Mouse (Mus musculus) G1E (cell line): Measurements from ENCODE around the gene Rnasel. TPM values are rescaled to one million over a fixed set of nuclear protein-coding genes. Genes with fewer than 3 reads are reported as not detected.
A peak's percentile ranks its signal among the peaks of the same experiment; 100 is the strongest.

ENCODE experiments used
- ATAC-seq: 2 replicates; pipeline ENCODE4 v1.8.0; 2016; ENCODE audit warnings: mild to moderate bottlenecking; ENCODE audit not compliant: insufficient number of reproducible peaks, poor library complexity, low FRiP score, severe bottlenecking; ENCODE audit errors: extremely low read depth
- DNase-seq: peaks from one replicate; pipeline ENCODE4 v3.0.0; 2012; ENCODE audit warnings: low spot score
- H3K27me3 ChIP-seq: 2 replicates; pipeline ENCODE4 v1.6.1; 2012; ENCODE audit warnings: mild to moderate bottlenecking, low read length, inconsistent platforms; ENCODE audit not compliant: insufficient read depth
- H3K36me3 ChIP-seq: replicated peaks from 2 replicates; pipeline ENCODE3; 2012; ENCODE audit warnings: mild to moderate bottlenecking, inconsistent platforms
- H3K4me1 ChIP-seq: 2 replicates; pipeline ENCODE4 v1.6.1; 2012; ENCODE audit warnings: low read depth, low read length, inconsistent platforms, mixed read lengths; ENCODE audit not compliant: insufficient read depth
- H3K4me3 ChIP-seq: 2 replicates; pipeline ENCODE4 v1.5.1; 2012; ENCODE audit warnings: low read depth, mild to moderate bottlenecking, inconsistent platforms, low read length, moderate library complexity, mixed read lengths
- H3K9me3 ChIP-seq: replicated peaks from 2 replicates; pipeline ENCODE4 v1.6.1; 2012; ENCODE audit warnings: inconsistent platforms
- CTCF ChIP-seq: IDR thresholded peaks from 2 replicates; pipeline ENCODE4 v1.5.1; 2012; ENCODE audit warnings: low read depth, low read length, inconsistent platforms, mixed read lengths
- GATA1 ChIP-seq: IDR thresholded peaks from 2 replicates; pipeline ENCODE4 v1.6.1; 2012; ENCODE audit warnings: borderline replicate concordance, low read length, inconsistent platforms, mixed read lengths
- GATA2 ChIP-seq: IDR thresholded peaks from 2 replicates; pipeline ENCODE4 v1.6.1; 2012; ENCODE audit warnings: low read depth, low read length, inconsistent platforms, borderline replicate concordance
- POLR2AphosphoS5 ChIP-seq: IDR thresholded peaks from 2 replicates; pipeline ENCODE4 v1.6.1; 2012; ENCODE audit warnings: low read depth, low read length, inconsistent platforms; ENCODE audit not compliant: insufficient replicate concordance
- TAL1 ChIP-seq: conservative IDR thresholded peaks from 2 replicates; pipeline ENCODE4 v1.6.1; 2012; ENCODE audit warnings: low read depth, low read length, inconsistent platforms, mixed read lengths
- polyA plus RNA-seq: library from polyadenylated mRNA; stranded (reverse); fragments of >175 nt; gene quantifications from 2 replicates; pipeline ENCODE4 v1.2.3, GENCODE M21; 2012
- total RNA-seq, 2 experiments: library from RNA; stranded (forward) in 1 of 2; stranded (reverse) in 1 of 2; fragments of 200-1000 nt in 1 of 2; fragments of >200 nt in 1 of 2; fragmentation: Nextera tagmentation in 1 of 2; gene quantifications; 2 replicates each; pipeline ENCODE4 v1.2.3; 2014 to 2017

Gene Rnasel
- 99.4 and 144 TPM in 2 replicates for total RNA-seq (2014; fragmentation: Nextera tagmentation)
- total RNA-seq (2017): 113 and 118 TPM in 2 replicates
- polyA plus RNA-seq: 4.6 and 4.8 TPM in 2 replicates

- Histone ChIP-seq H3K4me3 (peak within 1 kb of the TSS; percentile 61), H3K4me1 (peaks cover 58% of the 10 kb centered on the region), H3K36me3 (peaks cover 9% of the 10 kb centered on the region), H3K27me3 (0 out of 2 replicates have a peak, but pooled peaks cover 4% of the 10 kb centered on the region), H3K9me3 (no peaks in the 10 kb centered on the region)
- DNase-seq: peak; percentile 42
- peak; percentile 69 for TF ChIP-seq CTCF
- TF ChIP-seq GATA2: no peak
- ATAC-seq: peak; percentile 41
Measured at GRCm38 (mm10) chr1:153749211-153749801, at the start of gene Rnasel. Rnasel (plus strand) TSS chr1:153749426.

GRCm38 (mm10) chr1:153700448-153701063 lies 48.7 kb upstream of the Rnasel start:
- ATAC-seq (no peak), DNase-seq (no peak)
- Histone ChIP-seq H3K9me3 (no peaks in the 10 kb centered on the region), H3K4me1 (no peaks in the 10 kb centered on the region), H3K27me3 (no peaks in the 10 kb centered on the region; the same call in 1 of the 2 replicates), H3K36me3 (no peaks in the 10 kb centered on the region), H3K4me3 (no peak overlapping the region)
- TF ChIP-seq POLR2AphosphoS5 (no peak), GATA2 (no peak), CTCF (no peak), GATA1 (no peak), TAL1 (no peak)

- no peaks in the 10 kb centered on the region; the same call in 1 of the 2 replicates for H3K27me3 ChIP-seq
- ATAC-seq (0 out of 2 replicates have a peak, but pooled peaks have one; percentile 4), DNase-seq (no peak)
- no peaks in the 10 kb centered on the region for H3K9me3 ChIP-seq
- no peak overlapping the region for H3K4me3 ChIP-seq
- H3K4me1 ChIP-seq: no peaks in the 10 kb centered on the region
- no peaks in the 10 kb centered on the region for H3K36me3 ChIP-seq
- no peak for TF ChIP-seq POLR2AphosphoS5
- TF ChIP-seq CTCF: no peak
- TF ChIP-seq GATA1: no peak
- no peak for TF ChIP-seq GATA2
- TF ChIP-seq TAL1: no peak
Measured at GRCm38 (mm10) chr1:153701461-153701860, 47.8 kb upstream of the Rnasel start.

DNA sequence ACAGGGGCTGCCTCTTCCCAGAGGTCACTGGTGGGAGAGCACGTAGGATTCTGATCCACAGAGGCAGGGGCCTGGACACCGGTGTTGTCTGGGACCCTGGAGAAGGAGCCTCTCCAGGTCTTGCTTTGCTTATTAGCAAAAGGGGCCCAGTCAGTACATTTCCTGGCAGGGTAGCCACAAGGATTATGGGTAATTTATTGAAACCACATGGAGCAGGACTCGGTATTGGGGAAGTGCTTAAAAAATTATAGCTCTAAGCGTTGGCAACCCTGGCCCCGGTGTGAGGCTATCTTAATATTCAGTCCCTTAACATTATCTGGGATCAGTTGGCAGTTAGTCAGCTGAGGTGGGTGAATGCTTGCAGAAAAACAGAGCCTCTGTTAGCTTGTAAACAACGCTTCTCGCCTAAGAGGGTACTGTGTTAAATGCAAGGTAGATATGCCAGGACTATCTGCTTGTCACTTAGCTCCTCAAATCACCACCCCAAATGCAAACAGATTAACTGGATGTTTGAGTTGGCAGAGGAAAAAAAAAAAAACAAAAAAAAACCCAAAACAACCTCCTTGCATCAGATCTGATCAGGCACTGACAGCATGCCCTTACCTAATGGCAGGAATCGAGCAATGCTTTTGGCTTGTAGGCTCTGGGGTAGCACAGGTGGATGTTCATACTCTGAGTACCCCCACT lies 46.9 kb upstream of the Rnasel start:
- Histone ChIP-seq H3K27me3 (no peaks in the 10 kb centered on the region; the same call in 1 of the 2 replicates), H3K36me3 (no peaks in the 10 kb centered on the region), H3K4me1 (no peaks in the 10 kb centered on the region), H3K9me3 (no peaks in the 10 kb centered on the region), H3K4me3 (no peak overlapping the region)
- no peak for ATAC-seq
- no peak for DNase-seq
- TF ChIP-seq CTCF (no peak), TAL1 (no peak), GATA1 (no peak), GATA2 (no peak), POLR2AphosphoS5 (no peak)

DNA sequence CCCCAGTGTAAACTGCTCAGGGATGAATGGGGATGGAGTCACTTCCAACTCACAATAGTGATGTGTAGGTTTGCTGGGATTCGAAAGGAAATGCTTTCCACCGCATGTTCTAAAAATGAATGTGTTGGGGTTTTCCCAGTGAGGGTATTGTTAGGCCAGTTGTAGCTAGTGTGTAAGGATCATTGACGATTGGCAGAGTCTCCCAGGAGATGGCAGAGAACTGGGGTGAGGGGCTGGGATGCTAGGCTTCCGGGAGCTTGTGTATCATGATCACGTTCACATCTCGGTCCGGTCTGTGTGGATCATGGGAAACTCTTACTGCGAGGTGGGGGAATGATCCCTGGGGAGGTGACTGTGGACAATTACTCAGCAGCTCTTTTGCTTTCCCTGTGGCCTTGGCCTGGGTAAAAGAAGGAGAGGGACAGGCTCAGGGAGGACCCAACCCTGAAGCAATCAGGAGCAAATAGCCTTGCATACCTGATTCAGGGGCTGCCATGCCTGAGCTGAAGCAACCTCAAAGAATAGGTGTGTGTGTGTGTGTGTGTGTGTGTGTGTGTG lies 46.3 kb upstream of the Rnasel start:
- Histone ChIP-seq H3K36me3 (no peaks in the 10 kb centered on the region), H3K4me3 (no peak overlapping the region), H3K9me3 (no peaks in the 10 kb centered on the region), H3K27me3 (no peaks in the 10 kb centered on the region; the same call in 1 of the 2 replicates), H3K4me1 (no peaks in the 10 kb centered on the region)
- TF ChIP-seq CTCF: no peak
- TF ChIP-seq GATA1: no peak
- TF ChIP-seq TAL1: no peak
- no peak for TF ChIP-seq GATA2
- no peak for ATAC-seq
- DNase-seq: no peak

DNA sequence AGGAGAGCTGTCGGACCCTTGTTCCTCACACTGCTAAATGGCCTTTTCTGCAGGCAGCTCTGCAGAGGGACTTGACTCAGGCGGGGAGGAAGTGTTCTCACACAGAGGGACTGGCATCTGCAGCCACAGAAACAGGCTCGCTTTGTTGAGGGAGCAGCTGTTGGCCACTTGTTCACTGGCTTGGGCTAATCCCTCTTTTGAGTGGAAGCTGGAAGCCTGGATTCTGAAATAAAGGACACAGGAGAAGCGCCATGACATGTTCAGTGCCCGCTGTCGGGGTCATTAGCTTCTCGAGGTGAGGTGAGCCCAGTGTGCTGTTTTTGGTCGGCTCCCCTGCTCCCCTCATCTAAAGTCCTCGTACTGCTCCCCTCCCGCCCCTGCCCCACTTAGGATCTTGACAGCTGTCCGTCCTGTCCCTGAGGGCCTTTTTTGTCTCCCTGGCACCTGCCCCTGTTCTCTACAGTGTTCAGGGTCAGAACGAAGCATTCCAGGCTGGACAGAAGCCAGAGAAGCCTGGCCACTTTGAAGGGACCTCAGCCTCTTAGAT lies 45.7 kb upstream of the Rnasel start:
- H3K9me3 ChIP-seq: no peaks in the 10 kb centered on the region
- no peak for TF ChIP-seq POLR2AphosphoS5
- H3K4me1 ChIP-seq: no peaks in the 10 kb centered on the region
- no peak for DNase-seq
- no peak overlapping the region for H3K4me3 ChIP-seq
- no peaks in the 10 kb centered on the region for H3K36me3 ChIP-seq
- no peaks in the 10 kb centered on the region; the same call in 1 of the 2 replicates for H3K27me3 ChIP-seq
- ATAC-seq: no peak
